Mouse (Mus musculus): ENCODE results near the gene Sh3bp5.

Gene Sh3bp5

DNA sequence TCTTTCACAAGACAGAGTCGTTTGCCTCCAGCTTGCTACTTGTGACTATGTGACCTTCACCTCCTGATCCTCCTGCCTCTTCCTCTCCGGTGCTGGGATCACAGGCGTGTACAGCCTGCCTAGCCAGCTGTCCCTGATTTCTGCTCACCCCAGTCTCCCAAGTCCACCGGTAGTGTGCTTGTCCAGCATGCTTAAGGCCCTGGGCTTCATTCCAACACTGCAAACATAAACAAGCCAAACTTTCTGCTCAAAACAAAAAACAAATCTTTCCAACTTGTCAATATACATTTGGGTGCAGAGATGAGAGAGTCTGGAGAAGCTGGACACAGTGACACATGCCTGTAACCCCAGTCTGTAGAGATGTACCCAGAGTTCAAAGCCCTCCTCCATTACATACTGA is 3.5 kb downstream of the Sh3bp5 start:
- no peak for DNase-seq

DNA sequence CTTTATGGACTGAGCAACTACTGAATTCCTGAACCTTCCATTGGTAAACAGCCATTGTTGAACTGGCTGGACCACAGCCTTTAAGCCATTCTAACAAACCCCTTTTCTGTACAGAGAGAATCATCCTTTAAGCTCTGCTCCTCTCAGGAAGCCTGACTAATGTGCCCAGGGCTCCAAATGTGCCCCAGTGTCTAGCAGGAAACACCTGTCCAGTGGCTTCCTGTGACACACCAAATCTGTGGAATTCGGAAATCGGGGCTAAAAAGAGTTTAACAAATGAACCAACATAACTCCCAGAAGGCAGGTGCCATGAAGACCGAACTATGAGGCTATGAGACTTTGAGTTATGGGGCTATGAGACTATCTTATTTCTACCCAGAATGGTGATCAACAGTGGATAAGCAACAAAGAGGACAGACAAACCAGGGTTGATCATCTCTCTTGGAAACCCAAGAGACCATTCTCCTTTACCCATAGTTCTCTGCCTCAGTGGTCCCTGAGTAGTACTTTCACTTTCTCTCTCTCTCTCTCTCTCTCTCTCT is 4.0 kb downstream of the Sh3bp5 start:
- DNase-seq: no peak

- DNase-seq: no peak
Observed at GRCm38 (mm10) chr14:31429004-31429395, 6.9 kb downstream of the Sh3bp5 start.

DNA sequence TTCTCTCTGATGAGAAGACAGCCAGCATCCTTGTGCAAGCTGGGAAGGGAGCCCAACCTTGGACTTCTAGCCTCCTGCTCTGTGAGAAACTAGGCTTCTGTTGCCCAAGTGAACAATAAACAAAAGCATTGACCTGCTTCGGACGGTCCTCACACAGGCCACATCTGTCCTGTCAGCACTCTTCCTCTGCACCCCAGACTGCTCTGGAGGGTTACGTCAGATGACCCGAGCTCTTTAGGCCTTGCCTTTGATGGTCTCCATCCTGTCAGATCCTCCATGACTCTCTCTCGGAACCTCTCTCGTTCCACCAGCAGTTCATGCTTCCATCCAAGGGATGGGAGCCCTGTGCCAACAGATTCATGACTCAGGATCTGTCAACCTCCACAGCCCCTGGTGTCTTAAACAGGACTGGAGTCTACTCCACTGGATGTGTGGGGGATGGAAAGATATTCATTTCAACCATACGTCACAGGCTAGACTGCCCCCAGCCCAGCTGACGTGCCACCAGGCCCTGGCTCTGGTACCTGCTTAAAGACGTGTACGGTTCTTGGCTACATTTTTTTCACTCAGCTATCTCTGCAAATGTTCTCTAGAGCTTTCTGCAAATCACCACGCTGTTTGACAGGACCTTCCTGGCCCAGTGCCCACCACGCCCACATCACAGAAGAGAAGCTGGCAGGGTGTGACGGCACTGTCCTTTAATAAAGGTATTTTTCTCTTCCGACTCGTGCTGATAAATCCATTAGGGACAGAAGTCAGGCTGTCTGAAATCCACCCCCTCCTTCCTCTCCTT is 7.5 kb downstream of the Sh3bp5 start:
- no peak for DNase-seq

DNA sequence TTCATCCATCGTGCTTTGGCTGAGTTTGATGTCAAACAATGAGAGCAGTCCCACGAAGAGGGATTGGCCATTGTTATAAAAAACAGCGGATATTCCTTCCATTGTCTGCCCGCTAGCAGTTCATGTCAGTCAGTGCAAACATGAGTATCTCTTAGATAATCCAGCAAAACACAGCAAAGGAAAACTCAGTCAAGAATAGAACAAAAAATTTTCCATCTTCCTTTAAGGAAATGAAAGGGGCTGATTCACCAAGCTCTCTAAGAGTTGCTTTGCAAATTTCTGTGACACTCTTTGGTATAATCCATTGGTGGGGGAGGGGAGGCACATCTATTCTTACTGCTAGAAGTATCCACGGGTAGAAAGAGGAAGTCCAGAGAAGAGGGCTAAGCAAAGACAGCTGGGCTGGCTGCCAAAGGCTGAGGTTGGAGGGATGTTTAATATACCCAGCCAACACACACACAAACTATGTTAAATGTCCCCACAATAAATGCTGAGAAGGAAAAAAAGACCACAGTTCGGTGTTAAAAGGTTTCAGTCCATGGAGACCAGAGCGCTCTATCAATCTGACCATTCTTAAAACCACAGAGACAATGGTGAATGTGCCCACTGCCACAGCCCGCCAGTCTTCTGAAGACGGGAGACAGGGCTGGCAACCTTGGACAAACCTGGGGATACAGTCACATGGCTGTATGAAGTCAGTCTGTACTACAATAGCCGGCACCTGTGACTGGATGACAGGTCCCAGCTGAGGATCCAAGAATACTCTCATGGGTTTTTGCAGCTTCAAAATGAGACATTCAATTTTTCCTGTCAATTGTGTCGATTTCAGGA is 12.7 kb downstream of the Sh3bp5 start:
- no peak for DNase-seq

DNA sequence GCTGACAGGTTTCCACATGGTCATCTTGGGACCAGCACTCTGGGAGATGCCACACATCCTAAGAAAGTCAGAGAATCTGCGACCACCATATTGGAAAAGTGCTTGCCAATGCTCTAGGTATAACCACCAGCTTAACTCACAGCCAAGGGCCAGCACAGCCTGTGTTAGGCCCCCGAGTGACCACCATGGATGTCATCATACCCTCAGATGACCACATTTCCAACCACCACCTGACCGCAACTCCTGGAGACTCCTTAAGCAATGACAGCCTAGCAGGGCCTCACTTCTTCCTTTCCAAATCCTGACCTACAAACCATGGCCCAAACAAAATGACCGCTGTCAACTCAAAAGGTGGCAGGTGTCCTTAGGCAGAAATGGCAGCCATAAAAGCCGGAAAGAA is 13.5 kb downstream of the Sh3bp5 start:
- no peak for DNase-seq

GRCm38 (mm10) chr14:31421509-31422295 is 14.2 kb downstream of the Sh3bp5 start:
- DNase-seq: no peak

DNA sequence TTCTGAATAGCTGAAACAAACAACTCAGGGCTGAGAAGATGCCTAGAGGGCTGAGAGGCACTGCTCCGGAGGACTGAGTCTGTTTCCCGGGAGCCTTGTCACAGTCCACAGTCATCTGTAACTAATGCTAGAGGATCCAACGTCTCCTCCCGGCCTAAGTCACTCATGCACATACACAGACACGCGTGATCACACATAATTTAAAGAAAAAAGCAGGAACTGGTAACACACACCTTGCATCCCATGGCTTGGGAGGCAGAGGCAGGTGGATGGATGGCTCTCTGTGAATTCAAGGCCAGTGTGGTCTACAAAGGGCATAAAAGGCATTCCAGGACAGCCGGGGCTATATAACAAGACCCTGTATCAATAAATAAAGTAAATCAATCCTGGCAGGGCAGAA is 14.9 kb downstream of the Sh3bp5 start:
- no peak for DNase-seq

DNA sequence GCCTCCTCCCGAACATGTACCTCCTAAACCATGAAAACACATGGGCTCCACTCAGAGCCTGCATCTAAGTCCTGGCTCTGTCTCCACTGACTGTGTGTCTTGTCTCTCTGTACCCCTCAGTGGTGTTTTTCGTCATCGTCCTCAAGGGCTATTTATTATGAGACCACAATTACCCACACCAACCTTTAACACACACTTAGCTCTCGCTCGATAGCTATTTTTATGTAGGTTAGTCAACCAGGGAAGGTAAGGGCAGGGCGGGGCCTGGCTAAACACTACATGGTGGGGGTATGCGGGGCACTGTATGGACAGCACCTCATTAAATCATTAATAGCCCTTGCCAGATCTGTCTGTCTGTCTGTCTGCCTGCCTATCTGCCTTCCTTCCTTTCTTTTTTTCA is 15.3 kb downstream of the Sh3bp5 start:
- DNase-seq: no peak

- DNase-seq: no peak
Observed at GRCm38 (mm10) chr14:31420135-31420534, 15.7 kb downstream of the Sh3bp5 start.

- no peak for DNase-seq
Observed at GRCm38 (mm10) chr14:31419279-31419678, 16.6 kb downstream of the Sh3bp5 start.

DNA sequence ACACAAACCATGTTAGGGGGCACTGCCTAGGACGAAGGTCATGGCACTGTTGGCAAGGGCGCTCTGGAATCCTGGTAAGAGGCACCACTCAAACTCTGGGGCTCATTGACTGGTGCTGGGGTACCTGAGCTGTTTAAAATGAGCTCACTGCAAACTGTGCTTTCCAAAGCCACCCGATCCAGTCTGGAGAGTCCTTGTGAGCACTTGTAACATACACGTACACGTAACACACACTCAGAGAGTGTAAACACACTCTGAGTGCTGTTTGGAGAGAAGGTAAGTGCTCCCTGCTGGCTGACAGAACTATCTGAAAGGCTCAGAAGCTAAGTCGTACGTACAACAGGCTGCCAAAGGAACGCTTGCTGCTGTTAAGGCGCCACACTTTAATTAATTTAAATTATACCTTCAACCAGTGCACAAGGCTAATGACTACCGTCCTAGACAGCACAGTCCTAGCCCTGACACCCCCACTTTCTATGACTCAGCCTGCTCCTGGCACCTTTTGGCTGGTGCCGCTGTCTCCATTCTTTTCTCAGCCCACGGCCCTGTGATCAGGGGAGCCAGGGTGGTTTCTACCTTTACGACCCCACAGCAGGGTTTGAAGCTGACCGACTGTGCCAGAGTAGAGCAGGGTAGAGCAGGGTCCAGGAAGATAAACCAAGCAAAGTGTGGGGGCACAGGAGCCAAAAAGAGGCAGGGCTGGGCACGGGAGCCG is 18.9 kb downstream of the Sh3bp5 start:
- no peak for DNase-seq

DNA sequence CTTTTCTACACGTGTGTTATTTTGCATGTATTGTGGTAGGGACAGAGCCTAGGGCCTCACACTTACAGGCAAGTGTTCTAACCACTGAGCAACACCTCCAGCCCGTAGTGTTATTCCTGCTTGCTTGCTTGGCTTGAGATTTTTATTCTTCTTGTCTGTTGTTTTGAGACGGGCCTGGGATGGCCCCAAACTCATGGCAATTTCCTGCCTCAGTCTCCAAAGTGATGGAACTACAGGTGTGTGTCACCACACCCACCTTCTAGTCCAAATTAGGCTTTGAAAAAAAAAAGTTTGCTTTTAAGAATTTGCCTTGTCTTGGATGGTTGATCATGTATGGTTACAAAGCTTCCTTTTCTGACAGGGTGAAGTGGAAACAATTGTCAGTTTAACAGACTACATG is 19.5 kb downstream of the Sh3bp5 start:
- DNase-seq: no peak

- DNase-seq: no peak
Observed at GRCm38 (mm10) chr14:31414967-31415376, 20.9 kb downstream of the Sh3bp5 start.

- DNase-seq: no peak
Observed at GRCm38 (mm10) chr14:31414235-31414966, 21.5 kb downstream of the Sh3bp5 start.

- no peak for DNase-seq
Observed at GRCm38 (mm10) chr14:31413475-31414086, 22.3 kb downstream of the Sh3bp5 start.

DNA sequence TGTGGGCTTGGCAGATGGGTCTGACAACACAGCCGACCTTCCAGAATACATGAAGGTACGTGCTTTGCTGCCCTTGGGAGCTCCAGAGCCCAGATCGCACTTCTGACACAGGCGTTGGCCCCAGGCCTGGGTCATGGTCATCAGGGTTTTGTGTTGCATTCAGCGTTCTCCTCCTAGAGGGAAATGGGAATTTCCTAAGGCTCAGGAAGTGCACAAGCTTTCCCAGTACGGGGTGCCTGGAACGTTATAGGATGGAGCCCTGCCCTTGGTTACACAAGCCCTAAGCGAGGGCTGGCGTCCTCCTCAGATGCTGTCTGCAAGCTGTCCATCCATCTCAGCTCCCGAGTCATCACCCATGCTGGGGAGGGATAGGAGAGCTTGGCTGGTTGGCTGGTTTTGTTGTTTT is 23.2 kb downstream of the Sh3bp5 start:
- no peak for DNase-seq

DNA sequence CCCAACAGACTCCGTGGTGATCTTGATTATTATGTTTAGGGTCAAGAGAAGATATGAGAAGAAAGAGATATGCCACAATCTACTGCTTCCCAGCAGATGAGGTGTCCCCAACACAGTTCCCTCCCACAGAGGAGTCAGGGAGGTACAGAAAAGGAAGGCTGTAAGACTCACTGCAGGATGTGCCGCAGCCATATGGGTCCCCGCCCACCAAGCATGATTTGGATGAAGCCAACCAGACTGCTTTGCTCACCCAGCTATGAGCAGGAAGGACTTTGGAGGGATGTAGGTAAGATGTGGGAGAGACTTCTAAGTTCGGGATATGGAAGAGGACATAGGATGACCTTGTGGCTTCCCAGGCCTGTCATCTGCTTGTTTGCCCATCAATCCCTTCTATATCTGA is 25.1 kb downstream of the Sh3bp5 start:
- no peak for DNase-seq

DNA sequence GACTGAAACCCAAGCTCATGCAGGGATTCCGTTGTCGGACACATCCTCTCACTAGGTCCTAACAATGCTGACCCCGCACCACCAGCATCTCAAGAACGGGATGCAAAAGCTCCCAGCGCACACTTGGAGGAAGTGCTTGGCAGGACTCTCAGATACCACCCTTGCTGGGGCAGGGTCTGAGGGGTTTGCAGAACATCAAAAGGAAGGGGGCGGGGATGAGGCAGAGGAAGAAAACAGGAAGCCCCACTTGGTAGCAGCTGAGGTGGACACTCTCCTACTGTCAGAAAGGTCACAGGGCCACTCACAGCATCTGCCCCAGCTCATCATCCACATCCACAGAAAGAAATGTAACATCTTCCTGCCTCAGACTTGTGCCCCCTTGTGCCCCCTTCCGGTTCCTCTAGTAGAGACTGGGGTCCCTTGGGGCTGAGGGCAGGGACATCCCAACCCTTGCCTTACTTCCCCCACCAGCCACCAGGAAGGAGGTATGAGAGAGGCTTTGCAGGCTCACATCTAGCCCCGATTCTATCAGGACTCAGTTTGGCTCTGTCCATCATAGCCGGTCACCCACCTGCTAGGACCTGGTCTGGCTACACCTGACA is 25.7 kb downstream of the Sh3bp5 start:
- no peak for DNase-seq

GRCm38 (mm10) chr14:31408666-31409065 is 27.2 kb downstream of the Sh3bp5 start:
- no peak for DNase-seq

Data from thymus, postnatal 25 days (tissue).